Mouse (Mus musculus) heart, postnatal 0 days (tissue): ENCODE measurements around the gene Scn4a. TPM values are rescaled to one million over a fixed set of nuclear protein-coding genes. Genes with fewer than 3 reads are reported as not detected.

Source experiments
- ATAC-seq: fragments of 200-750 bp; cut with Nextera tagmentation; 2 replicates; pipeline ENCODE4 v1.8.0; 2017; ENCODE audit warnings: low read depth, moderate number of reproducible peaks, moderate library complexity; ENCODE audit not compliant: insufficient read depth
- DNase-seq: peaks from one replicate; pipeline ENCODE4 v3.0.0-alpha.2; 2016; ENCODE audit warnings: low spot score
- H3K27ac ChIP-seq: fragments of 300-500 bp; sonication (generic); 2 replicates; pipeline ENCODE4 v1.5.1; 2014; ENCODE audit warnings: low read depth, mild to moderate bottlenecking
- H3K27me3 ChIP-seq: fragments of 300-500 bp; sonication (generic); 2 replicates; pipeline ENCODE4 v1.6.1; 2014; ENCODE audit warnings: low read length, mixed read lengths; ENCODE audit not compliant: control insufficient read depth, insufficient read depth
- H3K36me3 ChIP-seq: fragments of 300-500 bp; sonication (generic); replicated peaks from 2 replicates; pipeline ENCODE4 v1.6.1; 2014; ENCODE audit warnings: low read length, mixed read lengths; ENCODE audit not compliant: control insufficient read depth, insufficient read depth
- H3K4me1 ChIP-seq: fragments of 300-500 bp; sonication (generic); 2 replicates; pipeline ENCODE4 v1.6.1; 2014; ENCODE audit warnings: antibody characterized with exemption; ENCODE audit not compliant: control insufficient read depth, insufficient read depth
- H3K4me2 ChIP-seq: fragments of 300-500 bp; sonication (generic); 2 replicates; pipeline ENCODE4 v1.6.1; 2014; ENCODE audit warnings: low read depth, mild to moderate bottlenecking, low read length, moderate library complexity
- H3K4me3 ChIP-seq: fragments of 300-500 bp; sonication (generic); 2 replicates; pipeline ENCODE4 v1.5.1; 2014; ENCODE audit warnings: low read depth, low read length
- H3K9ac ChIP-seq: fragments of 300-500 bp; sonication (generic); replicated peaks from 2 replicates; pipeline ENCODE4 v1.6.1; 2014; ENCODE audit warnings: low read depth, low read length, mixed read lengths
- H3K9me3 ChIP-seq: fragments of 300-500 bp; sonication (generic); replicated peaks from 2 replicates; pipeline ENCODE4 v1.6.1; 2016; ENCODE audit warnings: low read length; ENCODE audit not compliant: control insufficient read depth
- CTCF ChIP-seq: IDR thresholded peaks from 2 replicates; pipeline ENCODE4 v1.5.1; 2016; ENCODE audit warnings: antibody characterized with exemption, control low read depth, low read depth
- EP300 ChIP-seq: IDR thresholded peaks from 2 replicates; pipeline ENCODE4 v1.6.1; 2016; ENCODE audit warnings: antibody characterized with exemption, low read depth
- WGBS: fragments of 180-500 bp; shearing (Covaris S2); extraction: QIAGEN DNeasy Blood & Tissue Kit; methylation state at CpG from one replicate; pipeline ENCODE4 v1.1.7; 2014; 5-methylcytosine and 5-hydroxymethylcytosine counted together
- polyA plus RNA-seq: library from polyadenylated mRNA; unstranded; fragments of >200 nt; fragmentation: Nextera tagmentation; extraction: Ambion mirVana; gene quantifications from 2 replicates; pipeline ENCODE4 v1.2.1, GENCODE M21; 2015
- total RNA-seq: library from RNA; depleted of rRNA; stranded (reverse); fragments of >200 nt; gene quantifications from 2 replicates; pipeline ENCODE4 v1.2.3, GENCODE M21; 2014; ENCODE audit warnings: low replicate concordance

Gene Scn4a
- total and polyA plus RNA-seq, 2 experiments from 2014 or later = 0.51 to 0.76 TPM

- no peak overlapping the region for H3K27ac ChIP-seq
- WGBS = 87% methylated on average over 5 of the region's 5 CpGs
- no peaks in the 10 kb centered on the region for H3K27me3 ChIP-seq
- no peaks in the 10 kb centered on the region for H3K4me1 ChIP-seq
- no peaks in the 10 kb centered on the region for H3K36me3 ChIP-seq
- no peak overlapping the region for H3K9ac ChIP-seq
- H3K4me2 ChIP-seq = no peak overlapping the region
- ATAC-seq (no peak), DNase-seq (no peak)
- H3K4me3 ChIP-seq = no peak overlapping the region
- H3K9me3 ChIP-seq = no peaks in the 10 kb centered on the region
- TF ChIP-seq EP300 = no peak
Measured at GRCm38 (mm10) chr11:106290376-106290775, 62.7 kb downstream of the Scn4a start.

GRCm38 (mm10) chr11:106289369-106289768 lies 63.7 kb downstream of the Scn4a start:
- Histone ChIP-seq H3K4me1 (no peaks in the 10 kb centered on the region), H3K36me3 (no peaks in the 10 kb centered on the region), H3K27ac (no peak overlapping the region), H3K4me2 (no peak overlapping the region), H3K9me3 (no peaks in the 10 kb centered on the region), H3K27me3 (no peaks in the 10 kb centered on the region), H3K4me3 (no peak overlapping the region), H3K9ac (no peak overlapping the region)
- peak; percentile 89 for DNase-seq
- TF ChIP-seq EP300 (no peak), CTCF (peak; percentile 70)
- WGBS = 19% methylated on average over 8 of the region's 8 CpGs
- ATAC-seq = peak; percentile 90

GRCm38 (mm10) chr11:106286987-106287386 lies 66.1 kb downstream of the Scn4a start:
- no peaks in the 10 kb centered on the region for H3K27me3 ChIP-seq
- DNase-seq (no peak), ATAC-seq (no peak)
- no peaks in the 10 kb centered on the region for H3K4me1 ChIP-seq
- H3K9me3 ChIP-seq = no peaks in the 10 kb centered on the region
- TF ChIP-seq EP300 (no peak), CTCF (no peak)
- WGBS = 63% methylated on average over 11 of the region's 11 CpGs
- no peak overlapping the region for H3K9ac ChIP-seq
- no peak overlapping the region for H3K27ac ChIP-seq
- no peaks in the 10 kb centered on the region for H3K36me3 ChIP-seq
- no peak overlapping the region for H3K4me3 ChIP-seq
- no peak overlapping the region for H3K4me2 ChIP-seq

GRCm38 (mm10) chr11:106286206-106286605 lies 66.9 kb downstream of the Scn4a start:
- DNase-seq (no peak), ATAC-seq (no peak)
- 65% methylated on average over 7 of the region's 7 CpGs for WGBS
- Histone ChIP-seq H3K4me2 (no peak overlapping the region), H3K27me3 (no peaks in the 10 kb centered on the region), H3K9me3 (no peaks in the 10 kb centered on the region), H3K4me3 (no peak overlapping the region), H3K36me3 (no peaks in the 10 kb centered on the region), H3K4me1 (no peaks in the 10 kb centered on the region), H3K27ac (no peak overlapping the region), H3K9ac (no peak overlapping the region)
- TF ChIP-seq CTCF (no peak), EP300 (no peak)

- DNase-seq = no peak
- whole genome bisulfite sequencing = 49% methylated on average over 8 of the region's 8 CpGs
- Histone ChIP-seq H3K36me3 (no peaks in the 10 kb centered on the region), H3K27me3 (no peaks in the 10 kb centered on the region), H3K4me2 (no peak overlapping the region), H3K9ac (no peak overlapping the region), H3K27ac (no peak overlapping the region), H3K4me3 (no peak overlapping the region), H3K9me3 (no peaks in the 10 kb centered on the region), H3K4me1 (no peaks in the 10 kb centered on the region)
- no peak for ATAC-seq
- TF ChIP-seq CTCF (no peak), EP300 (no peak)
Measured at GRCm38 (mm10) chr11:106284126-106284525, 69.0 kb downstream of the Scn4a start.

- no peaks in the 10 kb centered on the region for H3K4me1 ChIP-seq
- H3K9me3 ChIP-seq = no peaks in the 10 kb centered on the region
- no peak overlapping the region for H3K4me2 ChIP-seq
- 79% methylated on average over 4 of the region's 4 CpGs for WGBS
- ATAC-seq (no peak), DNase-seq (no peak)
- H3K9ac ChIP-seq = no peak overlapping the region
- no peak for TF ChIP-seq EP300
- TF ChIP-seq CTCF = no peak
- H3K36me3 ChIP-seq = no peaks in the 10 kb centered on the region
- H3K4me3 ChIP-seq = no peak overlapping the region
- no peak overlapping the region for H3K27ac ChIP-seq
- H3K27me3 ChIP-seq = 0 out of 2 replicates have a peak, but pooled peaks cover 1% of the 10 kb centered on the region
Measured at GRCm38 (mm10) chr11:106283371-106283770, 69.7 kb downstream of the Scn4a start.
